Mouse (Mus musculus) small intestine, adult 2 months (tissue): ENCODE results near the gene Mink1.

Experiments
- CTCF ChIP-seq: fragments of 200-500 bp; IDR thresholded peaks from 2 replicates; pipeline ENCODE4 v1.5.1; 2012; ENCODE audit warnings: low read depth, mild to moderate bottlenecking, control low read depth, inconsistent platforms, low read length, moderate library complexity, mixed read lengths; ENCODE audit not compliant: insufficient replicate concordance, insufficient read length; ENCODE audit errors: extremely low read depth
- POLR2A ChIP-seq: fragments of 200-500 bp; IDR thresholded peaks from 2 replicates; pipeline ENCODE4 v1.6.1; 2012; ENCODE audit warnings: low read depth, mild to moderate bottlenecking, control low read depth, inconsistent platforms, low read length, moderate library complexity

DNA sequence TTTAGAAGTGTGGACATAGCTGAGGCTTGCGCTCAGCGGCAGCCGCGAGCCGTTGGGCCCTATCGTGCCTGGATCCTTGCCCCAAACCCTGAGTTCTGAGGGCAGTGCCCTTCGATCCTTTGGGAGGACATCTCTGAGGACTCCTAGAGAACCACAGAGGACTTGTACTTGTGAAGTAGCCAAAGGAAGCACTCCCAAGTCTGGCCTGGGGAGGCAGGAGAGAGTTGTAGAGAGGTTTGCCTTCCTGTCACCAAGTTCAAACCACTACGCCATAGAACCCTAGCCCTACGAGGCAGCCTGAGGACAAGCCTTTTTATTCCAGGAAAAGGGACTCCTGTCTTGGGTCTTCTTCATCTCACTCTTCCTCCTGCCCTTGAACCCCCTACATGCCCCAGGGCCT, 5.1 kb upstream of the Mink1 start:
- no peak for TF ChIP-seq POLR2A
- TF ChIP-seq CTCF = 0 out of 2 replicates have a peak, but pooled peaks have one; percentile 15
